Mouse (Mus musculus) olfactory bulb, adult 2 months (tissue): ENCODE data around the gene Sun1. TPM values are rescaled to one million over a fixed set of nuclear protein-coding genes. Genes with fewer than 3 reads are reported as not detected.

Source experiments
- H3K27ac ChIP-seq: fragments of 200-500 bp; 2 replicates; pipeline ENCODE4 v1.5.1; 2012; ENCODE audit warnings: low read depth, low read length; ENCODE audit not compliant: insufficient read depth
- H3K4me1 ChIP-seq: fragments of 200-500 bp; 2 replicates; pipeline ENCODE4 v1.6.1; 2012; ENCODE audit warnings: low read length; ENCODE audit not compliant: control insufficient read depth, insufficient read depth
- H3K4me3 ChIP-seq: fragments of 200-500 bp; 2 replicates; pipeline ENCODE4 v1.5.1; 2012; ENCODE audit warnings: mild to moderate bottlenecking, low read depth, low read length, moderate library complexity; ENCODE audit not compliant: insufficient read depth
- CTCF ChIP-seq: fragments of 200-500 bp; IDR thresholded peaks from 2 replicates; pipeline ENCODE4 v1.5.1; 2012; ENCODE audit warnings: low read depth, mild to moderate bottlenecking, low read length, moderate library complexity; ENCODE audit not compliant: insufficient read depth
- POLR2A ChIP-seq: fragments of 200-500 bp; IDR thresholded peaks from 2 replicates; pipeline ENCODE4 v1.6.1; 2012; ENCODE audit warnings: mild to moderate bottlenecking, low read depth, low read length, moderate library complexity; ENCODE audit not compliant: insufficient read depth
- WGBS: fragments of 180-500 bp; shearing (Covaris S2); methylation state at CpG from one replicate; pipeline ENCODE4 v1.1.7; 2018; 5-methylcytosine and 5-hydroxymethylcytosine counted together
- polyA plus RNA-seq: library from polyadenylated mRNA; stranded (reverse); fragments of >200 nt; gene quantifications from 2 replicates; pipeline ENCODE4 v1.2.4, GENCODE M21; 2012; ENCODE audit warnings: low replicate concordance; ENCODE audit not compliant: missing spikeins, insufficient read depth, insufficient read length

The Sun1 gene
- polyA plus RNA-seq, 1 experiment = not detected

GRCm38 (mm10) chr5:139202127-139202526, 1.7 kb downstream of the Sun1 start:
- TF ChIP-seq CTCF = no peak
- TF ChIP-seq POLR2A = no peak
- Histone ChIP-seq H3K4me3 (peak overlapping the region; percentile 91), H3K4me1 (peaks cover 22% of the 10 kb centered on the region), H3K27ac (0 out of 2 replicates have a peak overlapping the region, but pooled peaks have one; percentile 3)
- WGBS = 31% methylated on average over 11 of the region's 11 CpGs

- H3K27ac ChIP-seq = no peak overlapping the region
- no peak overlapping the region for H3K4me3 ChIP-seq
- no peak for TF ChIP-seq CTCF
- TF ChIP-seq POLR2A = no peak
- peaks cover 22% of the 10 kb centered on the region for H3K4me1 ChIP-seq
- WGBS = 51% methylated on average over 5 of the region's 5 CpGs
Measured at GRCm38 (mm10) chr5:139203312-139203711, 2.9 kb downstream of the Sun1 start.

GRCm38 (mm10) chr5:139206081-139206480, 5.6 kb downstream of the Sun1 start:
- Histone ChIP-seq H3K4me1 (peaks cover 28% of the 10 kb centered on the region), H3K27ac (no peak overlapping the region), H3K4me3 (no peak overlapping the region)
- no peak for TF ChIP-seq POLR2A
- TF ChIP-seq CTCF = no peak
- 32% methylated on average over 4 of the region's 4 CpGs for WGBS

GRCm38 (mm10) chr5:139206525-139206924, 6.1 kb downstream of the Sun1 start:
- Histone ChIP-seq H3K27ac (no peak overlapping the region), H3K4me1 (peaks cover 28% of the 10 kb centered on the region), H3K4me3 (no peak overlapping the region)
- 74% methylated on average over 7 of the region's 7 CpGs for WGBS
- TF ChIP-seq CTCF (no peak), POLR2A (no peak)

- TF ChIP-seq POLR2A = no peak
- no peak for TF ChIP-seq CTCF
- Histone ChIP-seq H3K4me3 (no peak overlapping the region), H3K4me1 (peaks cover 20% of the 10 kb centered on the region), H3K27ac (no peak overlapping the region)
Measured at GRCm38 (mm10) chr5:139208183-139208582, 7.7 kb downstream of the Sun1 start.

GRCm38 (mm10) chr5:139208871-139209684, 8.6 kb downstream of the Sun1 start:
- no peak for TF ChIP-seq POLR2A
- no peak for TF ChIP-seq CTCF
- H3K4me1 ChIP-seq = peaks cover 21% of the 10 kb centered on the region
- 85% methylated on average over 10 of the region's 10 CpGs for WGBS
- H3K4me3 ChIP-seq = no peak overlapping the region
- H3K27ac ChIP-seq = no peak overlapping the region

- TF ChIP-seq POLR2A (no peak), CTCF (no peak)
- 93% methylated on average over 7 of the region's 7 CpGs for WGBS
- Histone ChIP-seq H3K27ac (no peak overlapping the region), H3K4me3 (no peak overlapping the region), H3K4me1 (peaks cover 22% of the 10 kb centered on the region)
Measured at GRCm38 (mm10) chr5:139209685-139210026, 9.2 kb downstream of the Sun1 start.

- no peak overlapping the region for H3K4me3 ChIP-seq
- no peak overlapping the region for H3K27ac ChIP-seq
- peaks cover 19% of the 10 kb centered on the region for H3K4me1 ChIP-seq
- no peak for TF ChIP-seq CTCF
- no peak for TF ChIP-seq POLR2A
- WGBS = 69% methylated on average over 11 of the region's 11 CpGs
Measured at GRCm38 (mm10) chr5:139211737-139212385, 11.4 kb downstream of the Sun1 start.

GRCm38 (mm10) chr5:139214298-139214697, 13.9 kb downstream of the Sun1 start:
- TF ChIP-seq CTCF (no peak), POLR2A (no peak)
- H3K4me3 ChIP-seq = no peak overlapping the region
- H3K4me1 ChIP-seq = peaks cover 14% of the 10 kb centered on the region
- peak overlapping the region; percentile 44; the same call in 1 of the 2 replicates for H3K27ac ChIP-seq
